Mouse (Mus musculus): ENCODE data around the gene Hspa5.
"Not testable (repeated sequence)": the region's sequence is repeated elsewhere in the genome, so short reads cannot be mapped to it uniquely, and the experiment has no call there.

Gene Hspa5

GRCm38 (mm10) chr2:34805364-34805950 is 33.7 kb downstream of the Hspa5 start:
- CTCF ChIA-PET: no interaction called here

DNA sequence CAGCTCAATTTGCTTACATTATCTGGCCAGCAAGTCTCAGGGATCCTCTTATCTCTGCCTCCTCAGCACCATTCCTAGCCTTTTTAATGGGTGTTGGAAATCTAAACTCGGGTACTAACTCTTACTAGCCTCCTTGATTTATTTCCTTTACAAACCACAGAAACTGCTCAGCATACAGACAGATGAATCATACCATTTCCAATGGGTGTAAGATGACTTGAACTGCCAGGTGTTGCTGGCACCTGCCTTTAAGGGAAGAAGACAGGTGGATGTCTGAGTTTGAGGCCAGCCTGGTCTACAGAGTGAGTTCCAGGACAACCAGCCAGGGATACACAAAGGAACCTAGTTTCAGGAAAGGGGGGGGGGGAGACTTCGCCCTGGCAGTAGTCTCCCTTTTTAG is 36.3 kb downstream of the Hspa5 start:
- CTCF ChIA-PET: no interaction called here

DNA sequence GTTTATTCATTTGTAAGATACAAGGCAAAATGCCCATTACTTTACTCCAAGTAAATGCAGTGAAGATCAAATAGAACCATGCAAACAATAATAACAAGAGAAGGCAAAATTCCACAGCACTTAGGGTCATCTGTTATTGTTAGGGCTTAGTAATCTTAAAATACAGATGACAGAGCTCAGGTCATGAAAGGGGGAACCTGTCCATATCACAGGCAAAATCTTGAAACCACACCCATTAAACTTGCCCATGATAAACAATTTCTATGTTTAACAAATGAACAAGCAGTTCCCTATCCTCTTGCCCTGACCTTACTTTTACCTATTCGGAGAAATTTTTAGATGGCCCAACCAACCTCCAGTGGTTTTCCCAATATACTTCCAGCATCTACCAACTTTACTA is 37.8 kb downstream of the Hspa5 start:
- CTCF ChIA-PET: no interaction called here

DNA sequence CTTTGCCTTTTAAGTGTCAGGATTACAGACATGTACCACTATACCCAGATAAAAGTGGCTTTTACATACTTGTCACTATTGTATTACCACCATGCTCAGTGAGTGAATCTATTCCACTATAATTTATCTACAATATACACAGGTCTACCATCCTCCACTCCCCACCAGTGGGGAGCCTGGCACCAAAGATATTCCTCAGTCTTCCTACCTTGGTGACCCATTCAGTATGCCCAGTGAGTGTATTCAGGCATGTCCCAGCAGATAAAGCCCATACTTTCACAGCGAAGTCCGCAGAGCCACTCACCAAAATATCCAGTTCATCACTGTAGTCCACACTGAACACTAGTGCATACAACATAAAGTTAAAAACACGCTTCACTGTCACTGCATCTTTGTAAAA is 39.0 kb downstream of the Hspa5 start:
- CTCF ChIA-PET: interaction anchor here (0.5 kb wide), 1 partner anchor 61 kb away, joined by 3 read pairs; no protein-coding TSS in a partner anchor

DNA sequence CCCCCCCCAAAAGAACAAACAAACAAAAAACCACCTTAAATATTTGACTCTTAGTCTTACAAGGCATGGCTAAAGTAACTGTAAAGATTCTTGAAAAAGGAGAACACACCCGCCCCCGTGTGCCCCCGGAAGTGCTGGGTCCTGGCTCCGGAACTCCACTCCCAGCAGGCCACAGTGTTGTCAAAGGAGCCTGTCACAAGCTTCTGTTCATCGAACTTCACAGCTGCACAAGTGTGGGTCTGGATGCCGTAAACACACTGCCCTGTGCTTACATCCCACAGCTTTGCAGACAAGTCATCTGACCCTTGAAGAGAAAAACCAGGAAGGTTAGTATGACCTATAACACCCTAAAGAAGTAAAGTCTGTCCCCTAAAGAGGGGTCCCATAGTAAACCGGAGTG is 40.9 kb downstream of the Hspa5 start:
- CTCF ChIA-PET: no interaction called here

DNA sequence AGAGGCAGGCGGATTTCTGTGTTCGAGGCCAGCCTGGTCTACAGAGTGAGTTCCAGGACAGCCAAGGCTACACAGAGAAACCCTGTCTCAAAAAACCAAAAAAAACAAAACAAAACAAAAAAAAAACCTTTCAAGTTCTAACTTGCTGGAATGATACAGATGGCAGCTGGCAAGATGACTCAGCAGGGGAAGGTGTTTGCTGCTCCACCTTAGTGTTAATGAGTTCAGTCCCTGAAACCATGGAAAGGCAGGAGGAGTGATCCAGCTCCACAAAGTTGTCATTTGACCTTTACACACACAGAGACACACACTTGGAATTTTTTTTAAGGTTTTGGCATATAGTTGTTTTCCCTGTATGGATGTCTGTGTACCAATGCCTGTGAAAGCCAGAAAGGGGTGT is 44.1 kb downstream of the Hspa5 start:
- CTCF ChIA-PET: not testable (repeated sequence)

- CTCF ChIA-PET: interaction anchor here (1.1 kb wide), 1 partner anchor 67 kb away, joined by 3 read pairs; no protein-coding TSS in a partner anchor
These were observed 46.7 kb downstream of the Hspa5 start for GRCm38 (mm10) chr2:34818492-34818891.

- CTCF ChIA-PET: no interaction called here
These were observed 54.2 kb downstream of the Hspa5 start, which contains the start of gene Fbxw2 for GRCm38 (mm10) chr2:34825827-34826459. Gene Fbxw2 (minus strand): TSS chr2:34826311.

DNA sequence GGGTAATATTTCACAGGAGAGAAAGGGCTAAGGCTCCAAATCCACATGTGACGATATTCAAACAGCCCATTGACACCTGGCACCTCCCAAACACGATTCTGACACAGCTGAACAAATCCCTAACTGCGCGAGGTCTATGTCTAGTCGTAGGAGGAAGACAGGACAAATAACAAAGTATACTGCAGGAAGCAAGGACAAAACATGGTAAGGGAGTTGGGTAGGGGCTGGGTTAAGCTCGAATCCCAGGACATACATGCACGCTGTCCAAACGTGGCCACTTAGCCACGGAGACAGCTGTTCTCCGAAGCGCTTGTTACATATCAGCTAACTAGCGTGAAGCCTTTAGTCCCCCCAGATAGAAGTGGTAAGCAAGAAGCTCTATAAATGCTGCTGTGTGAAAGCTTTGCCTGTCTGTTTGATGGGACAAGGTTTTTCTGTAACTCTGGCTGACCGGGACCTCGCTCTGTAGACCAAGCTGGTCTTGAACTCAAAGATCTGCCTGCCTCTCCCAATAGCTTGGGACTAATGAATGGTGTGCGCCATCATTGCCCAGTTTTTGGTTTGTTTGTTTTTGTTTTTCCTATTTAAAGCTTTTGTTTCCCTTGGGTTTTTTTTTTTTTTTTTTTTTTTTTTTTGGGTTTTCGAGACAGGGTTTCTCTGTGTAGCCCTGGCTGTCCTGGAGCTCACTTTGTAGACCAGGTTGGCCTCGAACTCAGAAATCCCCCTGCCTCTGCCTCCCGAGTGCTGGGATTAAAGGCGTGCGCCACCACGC is 54.9 kb downstream of the Hspa5 start:
- CTCF ChIA-PET: interaction anchor here (1.1 kb wide), 1 partner anchor 75 kb away, joined by 20 read pairs; no protein-coding TSS in a partner anchor

Data from spleen, embryonic (tissue).